Mouse (Mus musculus) c-Kit-positive CD71-negative TER-119-negative erythroid progenitor cells, embryonic 14.5 days (primary cell): ENCODE measurements around the gene Bbox1.

Source experiments
- DNase-seq: peaks from one replicate; pipeline ENCODE4 v3.0.0-alpha.2; 2013; ENCODE audit warnings: low read depth

Bbox1 gene

DNA sequence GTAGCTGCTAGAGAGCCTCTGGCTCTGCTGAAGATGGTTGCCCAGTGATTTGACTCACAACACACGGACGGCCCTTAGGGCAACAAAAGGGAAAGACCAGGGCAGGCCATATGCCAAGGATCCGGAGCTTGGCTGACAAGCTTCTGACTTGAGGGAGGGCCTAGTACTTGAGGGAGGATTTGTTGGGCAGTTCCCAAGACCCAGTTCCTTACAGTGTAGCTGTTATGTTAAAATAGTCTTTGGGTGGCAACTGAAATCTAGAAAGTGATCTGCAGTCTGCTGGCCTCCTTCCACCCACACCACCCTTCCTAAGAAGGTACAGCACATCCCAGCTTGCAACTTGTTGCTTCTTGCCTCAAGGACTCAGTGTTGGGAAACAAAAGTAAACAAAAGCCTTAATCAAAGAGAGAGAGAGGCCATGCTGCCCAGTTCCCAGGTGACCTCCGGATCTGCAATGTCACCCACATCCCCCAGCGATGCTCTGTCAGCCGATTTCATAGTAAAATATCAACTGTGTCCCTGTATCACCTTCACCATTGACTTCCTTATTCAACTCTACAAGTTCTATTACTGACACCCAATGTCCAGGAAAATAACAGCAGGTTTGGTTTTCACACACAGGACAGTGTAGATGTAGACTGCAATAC is at the start of gene Bbox1:
Bbox1 (minus strand) TSS at position 52 of the 647 bp plus-strand sequence.
- DNase-seq: no peak

DNA sequence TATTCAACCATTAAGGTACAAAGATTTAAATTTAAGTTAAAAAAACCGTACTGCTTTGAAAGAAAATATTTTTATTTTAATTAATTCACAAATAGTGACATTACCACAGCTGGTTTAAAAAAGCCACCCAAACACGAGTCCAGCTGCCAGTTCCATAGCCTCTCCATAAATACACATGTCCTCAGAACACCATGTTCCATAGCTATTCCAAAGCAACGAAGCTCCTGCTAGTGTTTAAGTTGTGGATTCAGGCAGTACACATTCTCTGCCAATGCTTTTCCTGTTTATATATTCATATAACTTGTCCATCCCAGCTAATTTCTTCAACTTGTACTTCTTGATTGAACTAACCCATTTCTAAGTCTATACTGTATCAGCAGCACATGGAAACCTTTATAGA is 49.5 kb upstream of the Bbox1 start:
- DNase-seq: no peak

DNA sequence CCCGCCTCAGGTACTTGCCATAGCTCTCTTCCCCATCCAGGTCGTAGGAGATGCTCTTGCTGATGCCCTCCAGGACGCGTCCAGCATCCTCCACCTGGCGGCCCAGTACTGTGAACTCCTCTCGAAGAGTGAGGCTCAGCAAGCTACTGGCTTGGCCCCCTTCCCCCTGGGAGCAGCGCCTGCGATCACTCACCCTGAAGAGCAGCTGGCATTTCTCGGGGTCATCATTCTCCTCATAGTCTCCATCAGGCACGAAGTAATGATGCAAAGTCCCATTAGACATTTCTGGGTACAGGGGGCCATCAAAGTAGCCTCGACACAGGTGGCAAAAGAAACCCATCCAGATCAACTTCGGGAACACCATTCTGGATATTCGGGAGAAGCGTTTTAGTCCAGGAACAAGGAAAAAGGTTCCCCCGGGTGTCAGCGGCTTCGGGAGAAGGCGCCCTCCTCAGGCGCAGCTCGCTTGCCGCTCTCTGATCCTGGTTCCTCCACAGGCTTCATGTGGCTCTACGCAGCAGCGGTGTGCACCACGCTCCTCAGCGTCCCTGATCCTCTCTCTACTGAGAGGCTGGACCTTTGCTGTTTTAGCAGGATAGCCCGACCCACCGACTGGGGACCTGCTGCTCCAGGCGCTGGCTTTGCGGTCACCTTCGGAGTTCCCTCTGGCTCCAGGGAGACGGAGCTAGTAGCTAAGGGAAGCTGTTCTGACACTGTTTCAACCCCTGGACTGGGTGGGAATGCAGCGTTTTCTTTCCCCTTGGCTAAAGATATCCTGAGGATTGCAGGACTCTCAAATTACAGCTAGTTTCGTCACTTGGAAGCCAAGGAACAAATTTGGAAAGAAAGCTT is 48.3 kb upstream of the Bbox1 start, which contains the start of gene Fibin:
Fibin (minus strand) TSS at position 752 of the 852 bp plus-strand sequence.
- no peak for DNase-seq

DNA sequence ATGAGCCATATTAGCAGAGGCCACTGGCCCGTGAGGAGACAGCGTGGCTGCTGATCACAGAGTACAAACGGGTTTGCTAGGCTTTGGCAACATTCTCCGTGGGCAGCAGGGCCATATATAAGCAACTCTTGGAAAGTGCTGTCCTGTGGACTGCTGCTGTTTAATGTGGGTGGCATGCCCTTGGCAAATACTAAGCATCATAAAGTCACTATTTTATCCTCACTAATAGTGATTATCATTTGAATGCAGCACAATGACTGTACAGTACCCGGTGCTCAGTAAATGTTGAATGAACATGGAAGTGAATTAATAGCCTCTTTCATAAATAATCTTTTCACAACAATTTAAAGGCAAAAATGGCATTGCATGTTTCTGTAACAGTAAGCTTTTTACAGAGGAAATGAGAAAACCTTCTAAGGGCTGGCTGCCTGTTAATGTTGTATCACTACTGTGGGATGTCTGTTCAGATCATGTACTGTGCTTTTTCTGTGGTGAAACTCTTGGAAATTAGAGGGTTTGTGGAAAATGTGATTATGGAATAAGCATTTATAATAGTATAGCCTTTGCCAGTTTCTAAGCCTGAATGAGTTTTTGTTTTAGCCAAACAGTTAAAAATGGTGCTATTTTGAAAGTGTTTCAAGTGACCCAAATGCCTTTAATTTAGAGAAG is 39.1 kb upstream of the Bbox1 start:
- no peak for DNase-seq

DNA sequence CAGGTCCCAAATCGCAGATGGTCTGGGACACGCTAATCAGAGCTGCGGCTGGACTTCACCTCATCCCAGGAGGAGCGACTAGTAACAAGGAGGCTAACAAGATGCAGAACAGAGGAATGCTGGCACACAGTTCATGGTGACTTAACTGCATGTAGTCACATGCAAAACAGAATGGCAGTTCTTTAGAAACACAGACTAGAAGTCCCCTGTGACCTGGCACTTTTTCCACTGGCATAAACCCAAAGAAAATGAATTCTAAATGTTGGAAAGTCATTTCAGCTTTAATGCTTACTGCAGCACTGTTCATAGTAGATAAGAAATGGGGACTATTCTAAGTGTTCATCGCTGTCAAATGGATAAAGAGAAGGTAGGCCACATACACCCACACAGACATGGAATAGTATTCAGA is 37.5 kb upstream of the Bbox1 start:
- no peak for DNase-seq

DNA sequence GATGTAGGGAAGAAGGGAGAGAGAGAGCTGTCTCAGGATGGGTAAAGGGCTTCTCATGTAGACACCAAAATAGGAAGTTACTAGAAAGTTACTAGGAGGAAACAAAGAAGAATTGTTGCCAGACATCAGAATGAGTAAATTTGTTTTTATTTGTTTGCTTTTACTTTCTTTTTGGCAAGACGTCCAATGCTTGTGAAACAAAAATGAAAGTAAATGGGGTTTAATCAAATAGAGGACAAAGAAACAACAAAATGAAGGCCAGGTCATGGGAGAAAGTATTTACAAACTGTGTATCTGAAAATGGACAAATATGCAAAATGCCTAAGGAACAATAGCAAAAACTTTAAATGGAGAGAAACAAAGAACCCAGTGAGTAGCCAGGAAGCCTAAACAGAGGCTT is 37.0 kb upstream of the Bbox1 start:
- no peak for DNase-seq

DNA sequence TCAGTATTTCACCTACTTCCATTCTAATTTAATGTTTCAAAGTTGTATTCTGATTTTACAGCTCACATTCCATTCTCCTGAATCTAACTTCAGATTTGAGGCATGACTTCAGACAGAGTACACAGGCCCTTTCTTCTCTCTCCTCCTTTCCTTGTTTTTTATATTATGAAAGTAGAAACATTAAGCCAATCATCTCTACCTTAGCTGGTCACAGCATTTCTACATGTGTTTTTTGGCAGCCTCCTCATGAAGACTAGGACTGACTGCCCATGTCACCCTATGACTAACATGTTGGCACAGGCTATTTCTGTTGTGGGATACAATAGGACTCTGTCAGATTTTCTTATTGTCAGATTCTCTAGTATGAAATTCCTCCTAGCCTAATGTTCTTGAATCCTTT is 14.6 kb upstream of the Bbox1 start:
- no peak for DNase-seq

DNA sequence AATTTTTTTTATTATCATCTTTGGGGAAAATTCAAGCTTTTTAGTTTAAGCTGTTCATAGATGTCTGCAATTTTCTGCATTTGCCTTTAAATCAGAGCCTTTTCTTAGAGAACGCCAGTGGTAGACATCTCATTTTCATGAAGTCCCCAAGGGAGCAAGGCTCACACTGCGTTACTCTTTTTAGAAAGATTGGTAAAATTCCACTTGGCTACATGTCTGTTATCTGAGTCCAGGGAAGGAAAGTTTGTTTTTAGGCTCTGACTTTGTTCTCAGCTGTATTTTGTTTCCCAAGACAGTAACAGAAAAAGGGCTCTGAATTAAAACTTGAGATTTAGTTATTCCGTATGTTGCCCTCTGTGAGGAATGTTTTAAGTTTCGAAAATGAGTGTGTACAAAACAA is 5.6 kb upstream of the Bbox1 start:
- DNase-seq: no peak

DNA sequence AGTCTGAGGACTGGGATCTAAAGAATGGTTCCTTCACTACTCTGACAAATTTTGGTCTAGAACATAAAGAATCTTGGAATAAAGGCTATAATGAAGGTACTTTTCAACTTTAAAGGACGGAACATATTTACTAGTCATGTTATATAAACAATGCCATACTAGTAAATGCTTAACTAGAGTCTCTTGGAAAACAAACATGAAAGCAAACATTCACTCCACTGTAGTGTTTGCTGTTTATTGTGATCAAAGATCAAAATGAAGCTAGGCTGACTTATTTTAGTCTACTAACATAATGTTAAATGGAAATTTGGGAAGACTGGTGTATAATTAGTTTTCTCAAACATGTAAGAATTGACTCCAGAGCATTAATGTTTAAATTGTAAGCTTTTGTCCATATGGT is 4.9 kb upstream of the Bbox1 start:
- DNase-seq: no peak

DNA sequence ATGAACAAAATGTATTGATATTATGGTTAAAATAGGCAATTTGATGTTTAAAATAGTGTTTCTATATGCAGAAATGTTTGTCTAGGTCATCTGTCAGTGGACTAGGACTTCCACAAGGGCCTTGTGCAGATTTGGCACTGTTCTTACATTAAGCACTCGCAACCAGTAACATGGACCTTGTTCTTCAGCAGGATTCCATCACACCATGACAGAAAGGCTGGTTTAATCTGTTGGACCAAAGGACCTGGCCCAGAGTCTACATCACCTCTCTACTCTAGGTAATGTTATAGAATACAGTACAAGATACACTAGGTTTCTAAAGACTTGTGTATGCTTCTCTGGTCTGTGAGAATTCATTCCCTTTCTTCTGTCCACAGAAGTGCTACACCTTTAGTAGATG is 4.4 kb upstream of the Bbox1 start:
- DNase-seq: no peak

DNA sequence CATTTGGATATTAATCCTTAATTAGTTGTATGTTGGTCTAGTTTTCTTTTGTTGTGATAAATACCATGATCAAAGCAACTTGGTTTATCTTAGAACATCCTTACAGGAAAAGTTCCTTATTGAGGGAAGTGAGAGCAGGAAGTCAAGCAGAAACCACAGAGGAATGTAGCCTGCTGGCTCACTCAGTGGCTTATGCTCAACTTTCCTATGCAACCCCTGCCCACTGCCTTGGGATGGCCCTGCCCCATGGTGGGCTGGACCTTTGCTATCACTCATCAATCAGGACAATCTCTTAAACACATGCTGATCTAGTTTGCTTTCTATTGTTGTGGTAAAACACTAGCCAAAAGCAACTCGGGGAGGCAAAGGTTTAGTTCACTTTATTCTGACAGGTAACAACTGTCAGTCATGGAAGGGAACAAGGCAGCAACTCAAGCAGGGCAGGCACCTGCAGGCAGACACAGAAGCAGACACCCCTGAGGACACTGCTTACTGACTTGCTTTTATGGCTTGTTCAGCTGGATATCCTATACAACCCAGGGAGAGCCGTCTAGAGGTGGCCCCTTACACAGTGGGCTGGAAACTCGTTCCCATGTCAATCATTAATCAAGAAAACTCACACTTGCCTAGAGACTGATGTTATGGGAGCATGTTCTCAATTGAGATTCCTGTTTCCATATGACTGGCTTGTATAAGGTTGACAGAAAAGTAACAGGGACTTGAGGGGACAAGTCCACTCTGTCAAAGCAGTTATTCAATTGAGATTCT is 1.9 kb upstream of the Bbox1 start:
- no peak for DNase-seq

DNA sequence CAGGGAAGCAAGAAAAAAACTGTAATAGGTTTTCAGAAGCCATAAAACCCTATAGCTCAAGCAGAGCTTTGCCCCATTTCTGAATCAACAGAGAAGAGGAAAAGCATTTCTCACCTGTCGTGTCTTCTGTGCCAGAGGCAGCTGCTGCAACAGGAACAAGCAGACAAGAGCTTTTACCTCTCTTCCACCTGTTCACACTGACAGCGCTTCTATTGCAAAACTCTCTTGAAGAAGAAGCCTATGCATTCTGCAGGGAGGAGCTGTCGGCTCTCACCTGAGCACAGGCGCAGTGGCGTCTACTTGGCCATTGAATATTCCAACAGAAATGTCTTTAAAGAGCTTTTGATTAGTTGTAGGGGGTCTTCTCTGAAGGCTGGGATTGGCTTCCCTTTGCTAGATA is 286 bp downstream of the Bbox1 start:
- no peak for DNase-seq

DNA sequence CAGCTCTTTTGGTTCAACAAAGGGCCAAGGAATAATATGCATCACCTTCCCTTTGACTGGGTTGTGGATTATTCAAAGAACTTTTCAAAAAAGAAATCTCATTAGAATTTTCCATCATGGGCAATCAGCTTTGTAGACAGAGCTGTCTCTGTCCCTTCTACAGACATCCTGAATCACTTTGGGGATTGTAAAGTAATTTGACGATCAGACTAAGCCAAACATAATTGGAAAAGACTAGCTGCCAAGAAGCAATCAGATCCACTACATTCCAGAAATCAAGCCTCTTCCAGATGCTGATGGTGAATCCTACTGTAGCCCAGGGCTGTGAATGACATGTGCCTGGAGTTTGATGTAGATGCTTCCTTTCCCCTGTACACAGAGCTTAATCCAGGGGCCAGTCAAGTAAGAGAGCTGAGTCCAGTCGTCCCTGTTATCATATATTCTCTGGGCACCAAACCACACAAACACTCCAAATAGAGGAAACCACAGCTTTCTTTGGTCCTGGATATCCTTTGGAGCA is 995 bp downstream of the Bbox1 start:
- no peak for DNase-seq

DNA sequence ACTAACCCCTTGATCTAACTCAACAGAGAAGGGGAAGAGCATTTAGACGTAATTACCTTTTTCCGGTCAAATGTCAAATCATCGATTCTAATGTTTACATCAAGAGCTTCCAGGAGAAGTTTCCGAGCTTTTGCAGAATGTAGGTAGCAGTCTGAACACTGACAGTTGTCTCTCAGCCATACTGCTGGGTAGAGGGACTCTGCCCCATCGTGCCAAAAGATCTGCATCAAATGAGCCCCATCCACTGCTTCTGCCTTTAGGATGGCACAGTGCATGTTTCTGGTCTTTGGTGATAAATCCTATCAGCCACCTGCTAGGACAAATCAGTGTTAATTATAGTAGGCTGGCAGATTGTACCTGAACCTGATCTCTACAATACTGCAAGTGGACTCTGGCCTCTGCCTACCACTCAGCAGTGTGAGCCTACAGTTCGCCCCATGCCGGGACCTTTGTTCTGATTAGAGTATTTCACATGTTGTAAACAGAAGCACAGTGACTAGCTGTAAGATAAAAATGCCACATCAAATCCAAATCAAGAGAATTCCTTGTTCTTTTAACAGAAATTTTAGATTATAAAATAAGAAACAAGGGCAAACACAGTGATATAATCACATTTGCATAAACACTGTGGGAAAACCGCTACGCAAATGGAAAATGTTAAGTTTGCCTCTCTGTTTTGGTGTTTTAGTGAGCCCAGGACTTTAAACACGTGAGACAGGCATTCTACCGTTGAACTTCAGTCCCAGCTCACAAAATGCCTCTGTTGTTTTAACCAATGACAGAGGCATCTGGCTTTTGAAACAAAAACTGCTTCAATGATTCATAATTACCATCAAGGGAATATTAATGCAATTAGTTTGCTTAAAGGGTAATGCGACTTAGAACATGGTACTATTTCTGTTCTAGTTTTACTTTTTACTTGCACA is 8.7 kb downstream of the Bbox1 start:
- no peak for DNase-seq

DNA sequence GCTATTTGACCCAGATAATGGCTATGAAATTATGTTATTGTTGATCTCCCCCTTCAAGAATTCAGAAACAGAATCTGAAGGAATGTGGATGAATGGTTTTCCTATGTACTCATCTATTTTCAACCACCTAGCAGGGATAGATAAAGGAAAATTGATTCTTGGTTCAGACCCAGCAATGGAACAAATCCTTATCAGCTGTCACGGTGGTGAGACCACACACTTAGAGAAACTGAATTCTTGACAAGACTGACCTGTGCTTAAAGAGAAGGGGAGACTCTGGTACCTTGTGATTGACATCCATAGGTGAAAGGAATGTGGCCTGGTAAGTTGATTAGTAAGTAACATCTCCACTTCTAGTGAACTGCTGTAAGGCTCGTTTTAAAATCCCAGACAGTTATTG is 12.1 kb downstream of the Bbox1 start:
- DNase-seq: no peak

DNA sequence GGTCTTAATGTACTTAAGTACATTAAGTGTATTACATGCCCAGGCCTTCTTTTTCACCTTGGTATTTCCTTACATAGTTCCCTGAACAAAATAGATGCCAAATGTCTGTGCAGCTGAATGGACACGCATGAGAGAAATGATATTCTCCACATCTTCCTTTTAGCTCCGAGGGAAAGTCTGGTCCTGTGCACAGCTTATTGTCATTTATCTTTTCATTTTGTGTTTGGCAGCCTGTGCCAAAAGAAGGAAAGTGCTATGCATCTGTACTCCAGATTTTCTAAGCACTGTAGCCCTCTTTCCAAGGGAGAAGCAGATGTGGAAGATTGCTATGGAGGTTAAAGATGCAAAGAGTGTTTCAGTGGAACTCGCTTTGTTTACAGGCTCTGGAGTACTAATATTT is 13.0 kb downstream of the Bbox1 start:
- no peak for DNase-seq

DNA sequence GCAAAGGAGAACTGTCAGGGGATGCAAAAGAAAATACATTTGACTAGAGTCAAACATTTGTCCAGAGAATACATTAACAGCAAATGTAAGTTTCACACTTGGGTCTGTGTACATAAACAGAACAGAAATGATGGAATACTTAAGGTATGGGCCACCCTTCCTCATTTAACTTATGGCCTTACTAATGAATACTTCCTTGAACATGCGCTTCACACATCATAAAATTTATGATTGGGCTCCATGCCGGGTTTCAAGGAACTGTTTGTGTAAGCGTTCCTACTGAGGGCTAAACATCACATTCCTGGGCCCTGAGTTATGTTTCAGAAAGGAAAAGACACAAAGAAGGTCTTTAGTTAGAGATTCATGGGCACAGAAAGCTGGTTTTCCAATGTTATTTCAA is 19.4 kb downstream of the Bbox1 start:
- no peak for DNase-seq

DNA sequence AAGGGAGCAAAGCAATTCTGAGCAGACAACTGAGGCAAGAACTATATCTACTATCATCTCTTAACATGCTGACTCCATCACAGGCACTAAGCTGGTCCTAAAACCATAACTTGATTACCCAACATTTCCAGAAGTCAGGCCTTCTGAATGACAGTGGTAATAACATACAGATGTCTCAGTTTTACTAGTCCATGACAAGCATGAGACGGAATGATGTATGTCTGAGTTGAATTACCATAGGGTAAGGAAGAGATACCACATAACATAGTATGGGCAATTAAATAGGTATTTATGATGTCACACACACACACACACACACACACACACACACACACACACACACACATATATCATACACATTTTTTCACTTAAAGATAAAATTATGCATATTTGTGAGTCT is 26.4 kb downstream of the Bbox1 start:
- DNase-seq: no peak

DNA sequence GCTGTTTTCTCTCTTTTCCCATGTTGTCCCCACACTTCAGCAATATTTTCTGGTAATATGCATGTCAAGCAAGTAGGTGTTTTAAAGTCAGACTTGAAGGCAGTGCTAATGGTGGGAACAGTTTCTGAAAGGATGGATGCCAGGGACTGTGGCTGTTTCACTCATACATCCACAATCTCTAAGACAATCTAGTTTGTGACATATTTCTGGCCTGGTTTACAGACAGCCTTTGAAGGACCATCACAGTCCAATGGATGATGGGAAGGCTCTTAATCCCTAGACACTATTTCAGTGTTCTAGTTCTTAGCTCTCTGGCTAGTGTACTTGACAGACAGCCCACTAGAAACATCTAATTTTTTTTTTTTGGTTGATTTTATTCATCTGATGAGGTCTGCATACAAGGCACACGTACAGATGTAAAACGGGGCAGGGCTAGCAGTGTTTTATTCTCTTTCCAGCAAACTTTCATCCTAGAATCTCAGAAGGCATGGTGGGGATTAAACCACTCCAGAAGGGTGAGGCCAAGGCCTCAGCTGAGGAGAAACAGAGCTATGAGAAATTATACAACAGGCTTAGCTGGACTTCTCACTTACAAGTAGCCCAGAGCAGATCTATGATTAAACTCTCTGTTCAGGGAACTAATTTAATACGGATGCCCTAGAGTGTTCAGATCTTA is 28.4 kb downstream of the Bbox1 start:
- no peak for DNase-seq

DNA sequence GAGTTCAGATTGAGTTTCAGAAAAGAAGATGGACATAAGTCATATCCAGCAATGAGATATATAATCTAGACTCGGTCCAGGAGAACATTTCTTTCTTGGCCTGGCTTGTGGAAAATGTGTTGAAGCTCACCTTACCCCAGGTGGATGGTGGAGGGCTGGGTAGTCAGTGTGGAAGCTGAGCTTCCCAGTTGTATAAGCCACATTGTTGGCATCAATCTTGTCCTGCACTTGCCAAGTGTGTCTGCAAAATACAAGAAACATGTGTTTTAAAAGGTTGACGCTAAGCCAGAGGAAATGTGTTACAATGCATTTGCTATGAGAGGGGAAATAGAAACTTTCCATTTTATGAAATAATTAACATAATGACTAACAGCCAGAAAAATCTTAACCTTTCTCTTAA is 38.9 kb downstream of the Bbox1 start:
- DNase-seq: no peak
